Mouse (Mus musculus) heart, embryonic 14.5 days (tissue): ENCODE data around the gene Faf2. TPM values are rescaled to one million over a fixed set of nuclear protein-coding genes. Genes with fewer than 3 reads are reported as not detected.

ENCODE experiments used
- ATAC-seq: fragments of 200-750 bp; cut with Nextera tagmentation; 2 replicates; pipeline ENCODE4 v1.8.0; 2017; ENCODE audit warnings: low read depth, moderate TSS enrichment; ENCODE audit not compliant: insufficient number of reproducible peaks, insufficient read depth, low FRiP score
- H3K27ac ChIP-seq, 2 experiments: fragments of 200-500 bp in 1 of 2; fragments of 300-500 bp in 1 of 2; sonication (generic) in 1 of 2; replicated peaks in 1 of 2; 2 replicates each; pipeline ENCODE4 v1.5.1; 2012 to 2014; ENCODE audit warnings: low read depth in 2 of 2, low read length in 2 of 2, control low read depth in 1 of 2, mild to moderate bottlenecking in 1 of 2, mixed read lengths in 1 of 2; ENCODE audit not compliant: control insufficient read depth in 1 of 2, insufficient read depth in 1 of 2
- H3K27me3 ChIP-seq: fragments of 300-500 bp; sonication (generic); 2 replicates; pipeline ENCODE4 v1.6.1; 2014; ENCODE audit warnings: mild to moderate bottlenecking, low read length, control low read depth; ENCODE audit not compliant: control insufficient read depth, insufficient read depth
- H3K36me3 ChIP-seq: fragments of 300-500 bp; sonication (generic); 2 replicates; pipeline ENCODE4 v1.6.1; 2014; ENCODE audit warnings: mild to moderate bottlenecking, control low read depth, low read length, mixed read lengths; ENCODE audit not compliant: control insufficient read depth, insufficient read depth
- H3K4me1 ChIP-seq, 2 experiments: fragments of 200-500 bp in 1 of 2; fragments of 300-500 bp in 1 of 2; sonication (generic) in 1 of 2; 2 replicates each; pipeline ENCODE4 v1.6.1; 2012 to 2014; ENCODE audit warnings: low read length in 2 of 2, control low read depth in 1 of 2, mixed read lengths in 1 of 2; ENCODE audit not compliant: control insufficient read depth in 2 of 2, insufficient read depth in 2 of 2
- H3K4me2 ChIP-seq: fragments of 300-500 bp; sonication (generic); 2 replicates; pipeline ENCODE4 v1.6.1; 2014; ENCODE audit warnings: mild to moderate bottlenecking, low read length
- H3K4me3 ChIP-seq, 2 experiments: fragments of 200-500 bp in 1 of 2; fragments of 300-500 bp in 1 of 2; sonication (generic) in 1 of 2; 2 replicates each; pipeline ENCODE4 v1.5.1; 2012 to 2014; ENCODE audit warnings: low read length in 2 of 2, mild to moderate bottlenecking in 2 of 2, control low read depth in 1 of 2, low read depth in 1 of 2, moderate library complexity in 1 of 2; ENCODE audit not compliant: control insufficient read depth in 1 of 2, insufficient read depth in 1 of 2
- H3K9ac ChIP-seq: fragments of 300-500 bp; sonication (generic); 2 replicates; pipeline ENCODE4 v1.6.1; 2014; ENCODE audit warnings: mild to moderate bottlenecking, low read length
- H3K9me3 ChIP-seq: fragments of 300-500 bp; sonication (generic); 2 replicates; pipeline ENCODE4 v1.6.1; 2016; ENCODE audit warnings: low read length, control low read depth; ENCODE audit not compliant: control insufficient read depth
- WGBS: fragments of 180-500 bp; shearing (Covaris S2); extraction: QIAGEN DNeasy Blood & Tissue Kit; methylation state at CpG from one replicate; pipeline ENCODE4 v1.1.7; 2014; 5-methylcytosine and 5-hydroxymethylcytosine counted together
- polyA plus RNA-seq: library from polyadenylated mRNA; unstranded; fragments of >200 nt; fragmentation: Nextera tagmentation; extraction: Ambion mirVana; gene quantifications from 2 replicates; pipeline ENCODE4 v1.2.1, GENCODE M21; 2014

Gene Faf2
- polyA plus RNA-seq, 1 experiment from 2014 or later: 64.4 TPM

DNA sequence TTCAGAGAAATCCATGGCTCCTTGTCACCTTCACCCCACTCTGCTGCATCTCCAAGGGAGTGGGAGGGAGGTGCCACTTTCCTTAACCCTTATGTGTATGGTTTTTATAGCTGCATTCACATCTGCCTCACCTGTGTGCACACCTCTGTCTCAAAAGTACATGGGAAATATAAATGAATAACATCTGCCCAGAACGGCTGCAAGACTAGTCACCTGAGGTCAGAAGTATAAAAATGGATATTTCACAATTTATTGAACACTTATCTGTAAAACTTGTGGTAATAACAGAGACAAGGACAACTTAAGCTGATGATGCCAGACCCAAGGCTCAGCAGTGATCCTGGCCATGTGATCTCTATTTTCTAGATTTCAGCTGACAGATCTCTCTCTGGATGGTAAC, 42.9 kb downstream of the Faf2 start:
- no peak overlapping the region for H3K4me3 ChIP-seq
- no peak overlapping the region for H3K4me2 ChIP-seq
- H3K9ac ChIP-seq: no peak overlapping the region
- H3K27ac ChIP-seq: no peak overlapping the region
- H3K27me3 ChIP-seq: no peaks in the 10 kb centered on the region
- 82% methylated on average over 1 of the region's 1 CpGs for WGBS
- peaks cover 59% of the 10 kb centered on the region for H3K36me3 ChIP-seq
- ATAC-seq: no peak
- H3K9me3 ChIP-seq: no peaks in the 10 kb centered on the region
- H3K4me1 ChIP-seq: no peaks in the 10 kb centered on the region

DNA sequence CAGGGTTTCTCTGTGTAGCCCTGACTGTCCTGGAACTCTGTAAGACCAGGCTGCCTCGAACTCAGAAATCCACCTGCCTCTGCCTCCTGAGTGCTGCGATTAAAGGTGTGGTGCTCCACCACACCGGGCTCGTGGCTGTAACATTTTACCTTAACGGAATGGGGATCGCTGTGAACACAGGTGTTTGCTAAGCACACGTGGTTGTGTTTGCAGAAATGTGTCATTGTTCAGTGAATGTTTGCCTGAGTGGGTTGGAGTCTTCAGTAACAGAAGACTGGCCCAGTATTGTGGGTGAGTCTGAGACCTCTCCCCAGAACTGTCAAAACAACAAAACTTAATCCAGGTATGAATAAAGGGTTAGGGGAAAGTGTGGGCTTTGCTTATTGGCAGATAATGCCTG, 43.5 kb downstream of the Faf2 start:
- Histone ChIP-seq H3K27me3 (no peaks in the 10 kb centered on the region), H3K9me3 (no peaks in the 10 kb centered on the region), H3K36me3 (peaks cover 53% of the 10 kb centered on the region), H3K4me3 (no peak overlapping the region), H3K9ac (no peak overlapping the region), H3K4me1 (no peaks in the 10 kb centered on the region), H3K27ac (no peak overlapping the region), H3K4me2 (no peak overlapping the region)
- 88% methylated on average over 7 of the region's 7 CpGs for WGBS
- no peak for ATAC-seq

GRCm38 (mm10) chr13:54670491-54670890, 48.9 kb downstream of the Faf2 start:
- Histone ChIP-seq H3K9me3 (no peaks in the 10 kb centered on the region), H3K4me1 (no peaks in the 10 kb centered on the region), H3K36me3 (0 out of 2 replicates have a peak, but pooled peaks cover 8% of the 10 kb centered on the region), H3K9ac (no peak overlapping the region), H3K4me2 (no peak overlapping the region), H3K4me3 (no peak overlapping the region), H3K27me3 (no peaks in the 10 kb centered on the region), H3K27ac (no peak overlapping the region)
- WGBS: 60% methylated on average over 2 of the region's 2 CpGs
- ATAC-seq: no peak

DNA sequence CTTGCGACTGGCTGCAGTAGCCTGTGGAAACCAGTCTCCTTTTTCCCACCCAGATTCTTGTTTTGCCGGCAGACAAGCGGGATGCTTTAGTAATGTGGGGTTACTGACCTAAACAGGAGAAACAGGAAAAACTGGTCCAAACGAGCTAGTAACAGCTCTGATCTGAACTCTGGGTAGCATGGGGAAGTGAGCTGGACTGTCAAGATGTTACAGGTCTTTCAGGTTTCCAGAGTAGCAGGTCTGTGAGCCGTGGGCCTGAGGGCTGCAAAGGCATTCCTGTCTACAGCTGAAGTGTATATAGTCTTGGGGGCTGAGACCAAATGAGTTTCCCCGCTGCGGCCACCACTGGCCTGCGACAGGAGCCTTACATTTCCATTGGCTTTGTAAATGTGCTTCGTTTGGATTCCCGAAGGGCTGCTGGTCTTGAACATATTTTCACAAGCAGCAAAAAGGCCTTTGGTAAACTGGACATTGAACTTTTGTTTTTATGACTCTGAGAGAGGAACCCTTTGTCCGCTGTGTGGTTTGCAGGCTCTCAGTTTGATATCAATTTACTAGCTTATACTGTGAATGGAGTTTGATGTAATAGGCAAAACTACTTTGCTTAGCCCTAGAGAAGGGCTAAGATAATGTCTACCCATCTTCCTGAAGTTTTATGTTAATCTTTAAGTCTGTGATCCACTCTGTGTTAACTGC, 54.5 kb downstream of the Faf2 start:
- WGBS: 61% methylated on average over 11 of the region's 11 CpGs
- no peaks in the 10 kb centered on the region for H3K4me1 ChIP-seq
- peaks cover 27% of the 10 kb centered on the region for H3K36me3 ChIP-seq
- no peak overlapping the region for H3K9ac ChIP-seq
- H3K4me3 ChIP-seq: no peak overlapping the region
- no peak overlapping the region for H3K27ac ChIP-seq
- H3K4me2 ChIP-seq: no peak overlapping the region
- H3K27me3 ChIP-seq: no peaks in the 10 kb centered on the region
- H3K9me3 ChIP-seq: no peaks in the 10 kb centered on the region
- ATAC-seq: no peak

GRCm38 (mm10) chr13:54678263-54678662, 56.7 kb downstream of the Faf2 start:
- WGBS: 68% methylated on average over 4 of the region's 4 CpGs
- Histone ChIP-seq H3K36me3 (peaks cover 49% of the 10 kb centered on the region), H3K27me3 (no peaks in the 10 kb centered on the region), H3K9ac (no peak overlapping the region), H3K4me1 (no peaks in the 10 kb centered on the region), H3K4me3 (no peak overlapping the region), H3K4me2 (no peak overlapping the region), H3K9me3 (no peaks in the 10 kb centered on the region), H3K27ac (no peak overlapping the region)
- no peak for ATAC-seq

DNA sequence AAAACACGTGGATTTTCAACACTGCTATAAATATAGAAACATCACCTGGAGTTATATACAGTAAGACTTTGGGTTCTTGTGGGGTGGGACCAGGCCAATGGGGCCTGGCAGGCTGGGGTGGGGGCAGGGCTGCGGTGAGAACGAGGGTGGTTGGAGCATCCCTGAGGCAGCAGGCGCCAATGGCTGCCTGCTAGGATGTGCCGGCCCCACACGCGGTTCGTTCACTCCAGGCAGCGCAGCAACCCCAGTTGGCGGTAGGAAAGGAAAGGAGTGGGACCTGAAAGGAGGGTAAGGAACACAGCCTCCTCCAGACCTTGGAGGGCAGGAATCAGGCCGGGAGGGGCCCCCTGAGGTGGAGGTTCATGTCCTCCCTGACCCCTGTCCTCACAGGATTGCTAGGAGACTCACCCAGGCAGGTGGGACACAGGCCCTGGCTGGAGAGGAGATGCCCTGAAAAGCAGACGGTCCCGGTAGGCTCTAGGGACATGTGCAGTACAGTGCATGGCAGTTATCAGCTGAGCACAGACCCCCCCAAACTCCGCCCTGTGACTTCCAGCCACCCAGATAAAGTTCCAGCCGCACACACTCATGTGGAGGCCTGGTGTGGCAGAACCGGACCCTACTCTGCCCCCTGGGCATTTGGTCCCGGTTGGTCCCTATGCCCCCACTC, 58.7 kb downstream of the Faf2 start:
- H3K36me3 ChIP-seq: peaks cover 59% of the 10 kb centered on the region
- H3K27me3 ChIP-seq: no peaks in the 10 kb centered on the region
- no peak overlapping the region for H3K9ac ChIP-seq
- no peak overlapping the region for H3K4me2 ChIP-seq
- no peak overlapping the region for H3K4me3 ChIP-seq
- no peak overlapping the region for H3K27ac ChIP-seq
- no peak for ATAC-seq
- peaks cover 12 to 19% of the 10 kb centered on the region in 2 experiments for H3K4me1 ChIP-seq
- no peaks in the 10 kb centered on the region for H3K9me3 ChIP-seq
- WGBS: 73% methylated on average over 17 of the region's 17 CpGs

DNA sequence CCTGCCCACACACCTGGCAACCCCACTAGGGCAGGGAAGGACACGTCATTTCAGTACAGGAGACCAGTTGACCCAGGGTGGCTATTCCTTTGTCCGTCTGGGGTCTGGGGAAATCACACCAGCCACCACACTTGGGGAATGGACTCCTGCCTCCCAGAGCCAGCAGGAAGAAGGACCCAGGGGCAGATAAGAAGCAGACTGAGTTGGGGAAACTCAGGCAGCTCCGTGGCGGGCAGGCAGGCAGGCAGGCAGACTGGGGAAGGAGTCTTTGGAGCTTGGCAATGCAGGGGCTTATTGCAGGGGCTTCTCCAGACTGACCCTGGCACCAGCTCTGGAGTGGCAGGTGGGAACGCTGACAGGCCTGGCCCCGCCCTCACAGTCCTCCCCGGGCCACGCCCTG, 59.7 kb downstream of the Faf2 start:
- no peak overlapping the region for H3K9ac ChIP-seq
- H3K27ac ChIP-seq: no peak overlapping the region
- H3K9me3 ChIP-seq: no peaks in the 10 kb centered on the region
- H3K27me3 ChIP-seq: no peaks in the 10 kb centered on the region
- H3K4me2 ChIP-seq: no peak overlapping the region
- peaks cover 21 to 29% of the 10 kb centered on the region in 2 experiments for H3K4me1 ChIP-seq
- H3K36me3 ChIP-seq: peaks cover 59% of the 10 kb centered on the region
- H3K4me3 ChIP-seq: no peak overlapping the region
- WGBS: 72% methylated on average over 8 of the region's 8 CpGs
- ATAC-seq: no peak
